Mouse (Mus musculus): Measurements from ENCODE around the gene Yeats2. TPM values are rescaled to one million over a fixed set of nuclear protein-coding genes. Genes with fewer than 3 reads are reported as not detected.
A peak's percentile ranks its signal among the peaks of the same experiment; 100 is the strongest.

Gene Yeats2
- total and polyA plus RNA-seq, 2 experiments = 7.1 to 7.7 TPM

- Histone ChIP-seq H3K79me2 (ENCODE audit: control insufficient read depth, insufficient read depth, low read length) (no peaks in the 10 kb centered on the region), H3K27me3 (ENCODE audit: control insufficient read depth, insufficient read depth, low read length) (no peaks in the 10 kb centered on the region), H3K4me1 (ENCODE audit: control insufficient read depth, insufficient read depth, low read length) (peaks cover 7% of the 10 kb centered on the region), H3K9ac (ENCODE audit: low read depth, low read length) (0 out of 2 replicates have a peak overlapping the region, but pooled peaks have one; percentile 3), H3K27ac (replicated peaks; ENCODE audit: insufficient read depth, low read depth, low read length) (peak overlapping the region; percentile 83), H3K36me3 (ENCODE audit: control insufficient read depth, insufficient read depth, low read length) (peaks cover 25% of the 10 kb centered on the region), H3K4me3 (ENCODE audit: insufficient read depth, low read depth, low read length) (no peak overlapping the region)
- TF ChIP-seq POLR2A (IDR thresholded peaks at IDR 0.05; ENCODE audit: extremely low read depth, insufficient read depth, low read length) (no peak), CTCF (IDR thresholded peaks at IDR 0.05; ENCODE audit: low read depth, low read length) (no peak)
- peak; percentile 97 for DNase-seq (ENCODE audit: extremely low read depth, low read depth, low spot score)
- WGBS = 21% methylated on average over 3 of the region's 3 CpGs
Observed at GRCm38 (mm10) chr16:20169471-20170106, 28.7 kb downstream of the Yeats2 start.

- H3K4me1 ChIP-seq (ENCODE audit: control insufficient read depth, insufficient read depth, low read length) = no peaks in the 10 kb centered on the region
- DNase-seq (ENCODE audit: extremely low read depth, low read depth, low spot score) = no peak
- H3K79me2 ChIP-seq (ENCODE audit: control insufficient read depth, insufficient read depth, low read length) = no peaks in the 10 kb centered on the region; the same call in 1 of the 2 replicates
- WGBS = 94% methylated on average over 23 of the region's 23 CpGs
- peak; percentile 15; the same call in 1 of the 2 replicates for TF ChIP-seq CTCF (IDR thresholded peaks at IDR 0.05; ENCODE audit: low read depth, low read length)
- no peak for TF ChIP-seq POLR2A (IDR thresholded peaks at IDR 0.05; ENCODE audit: extremely low read depth, insufficient read depth, low read length)
- no peaks in the 10 kb centered on the region for H3K27me3 ChIP-seq (ENCODE audit: control insufficient read depth, insufficient read depth, low read length)
- no peak overlapping the region for H3K4me3 ChIP-seq (ENCODE audit: insufficient read depth, low read depth, low read length)
- H3K27ac ChIP-seq (replicated peaks; ENCODE audit: insufficient read depth, low read depth, low read length) = no peak overlapping the region
- no peak overlapping the region for H3K9ac ChIP-seq (ENCODE audit: low read depth, low read length)
- H3K36me3 ChIP-seq (ENCODE audit: control insufficient read depth, insufficient read depth, low read length) = peaks cover 18% of the 10 kb centered on the region; the same call in 1 of the 2 replicates
Observed at GRCm38 (mm10) chr16:20179406-20180175, 38.7 kb downstream of the Yeats2 start.

GRCm38 (mm10) chr16:20185368-20185767 is 44.5 kb downstream of the Yeats2 start:
- Histone ChIP-seq H3K4me3 (ENCODE audit: insufficient read depth, low read depth, low read length) (no peak overlapping the region), H3K36me3 (ENCODE audit: control insufficient read depth, insufficient read depth, low read length) (peaks cover 33% of the 10 kb centered on the region), H3K27me3 (ENCODE audit: control insufficient read depth, insufficient read depth, low read length) (no peaks in the 10 kb centered on the region), H3K4me1 (ENCODE audit: control insufficient read depth, insufficient read depth, low read length) (no peaks in the 10 kb centered on the region), H3K27ac (replicated peaks; ENCODE audit: insufficient read depth, low read depth, low read length) (no peak overlapping the region), H3K79me2 (ENCODE audit: control insufficient read depth, insufficient read depth, low read length) (no peaks in the 10 kb centered on the region; the same call in 1 of the 2 replicates), H3K9ac (ENCODE audit: low read depth, low read length) (no peak overlapping the region)
- peak; percentile 21 for DNase-seq (ENCODE audit: extremely low read depth, low read depth, low spot score)
- 58% methylated on average over 2 of the region's 2 CpGs for WGBS
- TF ChIP-seq POLR2A (IDR thresholded peaks at IDR 0.05; ENCODE audit: extremely low read depth, insufficient read depth, low read length) (no peak), CTCF (IDR thresholded peaks at IDR 0.05; ENCODE audit: low read depth, low read length) (peak; percentile 53; the same call in 1 of the 2 replicates)

GRCm38 (mm10) chr16:20191161-20191882 is 50.5 kb downstream of the Yeats2 start:
- 81% methylated on average over 3 of the region's 3 CpGs for WGBS
- DNase-seq (ENCODE audit: extremely low read depth, low read depth, low spot score) = no peak
- H3K36me3 ChIP-seq (ENCODE audit: control insufficient read depth, insufficient read depth, low read length) = peaks cover 50% of the 10 kb centered on the region

GRCm38 (mm10) chr16:20192043-20192442 is 51.2 kb downstream of the Yeats2 start:
- no peaks in the 10 kb centered on the region for H3K79me2 ChIP-seq (ENCODE audit: control insufficient read depth, insufficient read depth, low read length)
- no peak overlapping the region for H3K27ac ChIP-seq (replicated peaks; ENCODE audit: insufficient read depth, low read depth, low read length)
- peaks cover 44% of the 10 kb centered on the region for H3K36me3 ChIP-seq (ENCODE audit: control insufficient read depth, insufficient read depth, low read length)
- H3K27me3 ChIP-seq (ENCODE audit: control insufficient read depth, insufficient read depth, low read length) = no peaks in the 10 kb centered on the region
- H3K9ac ChIP-seq (ENCODE audit: low read depth, low read length) = no peak overlapping the region
- no peak overlapping the region for H3K4me3 ChIP-seq (ENCODE audit: insufficient read depth, low read depth, low read length)
- TF ChIP-seq POLR2A (IDR thresholded peaks at IDR 0.05; ENCODE audit: extremely low read depth, insufficient read depth, low read length) (no peak), CTCF (IDR thresholded peaks at IDR 0.05; ENCODE audit: low read depth, low read length) (no peak)
- H3K4me1 ChIP-seq (ENCODE audit: control insufficient read depth, insufficient read depth, low read length) = no peaks in the 10 kb centered on the region
- DNase-seq (ENCODE audit: extremely low read depth, low read depth, low spot score) = peak; percentile 20

More at GRCm38 (mm10) chr16:20191161-20191882, 50.5 kb downstream of the Yeats2 start:
- H3K4me1 ChIP-seq (ENCODE audit: control insufficient read depth, insufficient read depth, low read length) = no peaks in the 10 kb centered on the region
- no peaks in the 10 kb centered on the region for H3K27me3 ChIP-seq (ENCODE audit: control insufficient read depth, insufficient read depth, low read length)
- H3K27ac ChIP-seq (replicated peaks; ENCODE audit: insufficient read depth, low read depth, low read length) = no peak overlapping the region
- TF ChIP-seq POLR2A (IDR thresholded peaks at IDR 0.05; ENCODE audit: extremely low read depth, insufficient read depth, low read length) = no peak
- TF ChIP-seq CTCF (IDR thresholded peaks at IDR 0.05; ENCODE audit: low read depth, low read length) = no peak
- H3K9ac ChIP-seq (ENCODE audit: low read depth, low read length) = no peak overlapping the region
- no peaks in the 10 kb centered on the region for H3K79me2 ChIP-seq (ENCODE audit: control insufficient read depth, insufficient read depth, low read length)
- no peak overlapping the region for H3K4me3 ChIP-seq (ENCODE audit: insufficient read depth, low read depth, low read length)

All from liver, adult 2 months (tissue).